ENCODE assay signal across 14 mouse cellular contexts in the genomic region with DNA sequence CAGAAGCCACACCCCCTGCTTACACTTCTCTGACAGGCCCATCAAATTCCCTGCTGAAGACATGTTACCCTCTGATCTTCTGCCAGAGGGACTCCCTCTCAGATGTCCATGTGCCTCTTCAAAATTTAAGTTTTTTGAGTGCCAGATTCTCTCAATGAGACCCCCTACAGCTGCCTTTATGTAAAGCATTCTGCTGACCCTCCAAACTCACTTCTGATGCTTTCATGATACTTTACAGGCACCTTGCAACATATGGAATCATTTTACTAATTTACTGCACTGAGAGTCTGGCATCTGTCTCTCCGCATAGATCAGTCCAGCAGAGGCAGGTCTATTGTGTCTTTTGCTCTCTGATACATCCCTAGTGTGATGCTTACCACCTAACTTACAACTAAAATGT.
"Had no signal": no experiment of that assay in that cellular context is flagged by ENCODE, and none has a peak within 500 bp of the region (broad histone marks: within the 10 kb centered on the region; RNA-seq: fewer than 3 reads in every experiment).

No protein-coding gene starts in this region.

- H3K4me3 ChIP-seq: kidney, embryonic 15.5 days; liver, embryonic 15.5 days; megakaryocyte, embryonic 14.5 days; midbrain, embryonic 13.5 days had no signal

- DNase-seq: kidney, adult 11 months; kidney, postnatal 14 days; layer of hippocampus, adult 9-11 months; layer of hippocampus, postnatal 36 days; lung, adult 2 months; lung, postnatal 14 days; right cerebral cortex, postnatal 25 days; thymus, postnatal 36 days had no signal

- H3K4me2 ChIP-seq: kidney, embryonic 15.5 days; liver, embryonic 11.5 days; liver, embryonic 15.5 days; midbrain, embryonic 13.5 days had no signal

- H3K9me3 ChIP-seq: kidney, embryonic 15.5 days; liver, embryonic 15.5 days; megakaryocyte, embryonic 14.5 days; midbrain, embryonic 13.5 days had no signal

- ATAC-seq: midbrain, embryonic 13.5 days had no signal

- H3K9ac ChIP-seq: kidney, embryonic 15.5 days; liver, embryonic 15.5 days; midbrain, embryonic 13.5 days had no signal

- H3K27me3 ChIP-seq: kidney, embryonic 15.5 days; liver, embryonic 15.5 days; midbrain, embryonic 13.5 days had no signal

- H3K4me1 ChIP-seq: kidney, embryonic 15.5 days; liver, embryonic 15.5 days; megakaryocyte, embryonic 14.5 days had no signal

- H3K36me3 ChIP-seq: kidney, embryonic 15.5 days; liver, embryonic 15.5 days; midbrain, embryonic 13.5 days had no signal

- H3K27ac ChIP-seq: kidney, embryonic 15.5 days; liver, embryonic 15.5 days; macrophage; midbrain, embryonic 13.5 days had no signal
